Mouse (Mus musculus): Measurements from ENCODE around the gene Fahd1. TPM values are rescaled to one million over a fixed set of nuclear protein-coding genes. Genes with fewer than 3 reads are reported as not detected.

Gene Fahd1
- polyA plus RNA-seq, 1 experiment from 2014 or later, result 33.9 TPM

DNA sequence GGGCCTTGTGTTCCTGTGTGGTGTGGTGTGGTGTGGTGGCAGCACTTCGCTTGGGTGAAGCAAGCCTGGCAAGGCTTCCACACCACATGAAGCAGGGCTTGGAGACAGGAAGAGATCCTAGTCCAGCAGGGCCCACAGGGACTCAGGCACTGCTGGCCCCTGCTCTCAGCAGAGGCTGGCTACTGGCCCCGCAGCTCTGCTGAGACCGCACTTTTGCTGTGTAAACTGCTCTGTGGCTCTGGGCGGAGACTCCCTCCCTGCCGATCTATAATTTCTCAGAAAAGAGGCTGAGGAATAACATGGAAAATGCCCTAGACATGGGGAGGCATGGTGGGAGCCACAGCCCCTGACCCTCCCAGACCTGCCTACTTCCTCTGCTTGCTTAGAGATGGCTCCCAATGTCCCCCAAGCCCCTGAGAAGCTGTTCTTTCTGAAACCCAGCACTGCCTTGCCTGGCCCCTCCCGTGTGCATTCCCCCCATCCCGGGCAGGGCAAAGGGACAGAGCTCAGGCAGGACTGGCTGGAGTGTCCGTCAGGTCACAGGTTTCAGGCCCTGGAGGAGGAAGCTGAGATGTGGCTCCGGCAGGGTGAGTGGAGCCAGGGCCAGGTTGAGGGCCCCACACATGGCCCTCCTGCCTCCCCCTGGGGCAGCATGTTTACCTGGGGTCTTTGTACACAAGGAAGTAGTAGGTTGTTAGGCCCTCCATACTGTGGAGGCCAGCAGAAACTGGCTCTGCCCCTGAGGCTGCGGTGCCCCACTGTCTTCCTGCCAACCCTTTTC is 27.4 kb upstream of the Fahd1 start:
- no peak for DNase-seq (ENCODE audit: low spot score)
- H3K9ac ChIP-seq (ENCODE audit: low read length), result 0 out of 2 replicates have a peak overlapping the region, but pooled peaks have one; percentile 22
- H3K36me3 ChIP-seq (ENCODE audit: control insufficient read depth, insufficient read depth, low read length), result peaks cover 5% of the 10 kb centered on the region
- 0 out of 2 replicates have a peak, but pooled peaks cover 5% of the 10 kb centered on the region for H3K4me1 ChIP-seq (replicated peaks; ENCODE audit: control insufficient read depth, insufficient read depth, low read length)
- H3K27ac ChIP-seq (ENCODE audit: low read depth), result no peak overlapping the region
- H3K4me3 ChIP-seq (ENCODE audit: low read depth, low read length), result no peak overlapping the region
- H3K27me3 ChIP-seq (replicated peaks; ENCODE audit: control insufficient read depth, insufficient read depth, low read length), result no peaks in the 10 kb centered on the region
- no peak for ATAC-seq (replicated peaks; ENCODE audit: low FRiP score, low TSS enrichment, low read depth)
- 41% methylated on average over 10 of the region's 10 CpGs for WGBS
- H3K9me3 ChIP-seq (ENCODE audit: control insufficient read depth, low read length), result no peaks in the 10 kb centered on the region
- H3K4me2 ChIP-seq (ENCODE audit: low read length), result no peak overlapping the region

DNA sequence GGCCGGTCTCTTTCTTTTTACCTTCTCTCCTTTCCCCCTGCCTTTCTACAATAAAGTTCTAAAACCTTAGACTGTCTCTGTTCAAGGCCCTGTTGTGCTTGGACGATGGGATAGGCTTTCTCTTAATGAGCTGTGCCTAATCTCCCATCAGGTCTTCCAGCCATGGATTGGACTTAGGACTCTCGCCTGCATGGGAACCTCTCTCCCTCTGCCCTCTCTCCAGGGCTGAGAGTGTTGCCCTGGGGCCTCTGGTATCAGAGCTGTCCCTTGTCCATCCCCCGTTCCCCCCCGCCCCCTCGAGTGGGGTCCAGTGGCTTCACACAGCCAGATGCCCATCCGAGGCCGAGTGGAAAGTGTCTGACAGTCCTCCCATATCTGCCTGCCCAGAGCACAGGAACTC is 24.8 kb upstream of the Fahd1 start:
- H3K4me1 ChIP-seq (replicated peaks; ENCODE audit: control insufficient read depth, insufficient read depth, low read length), result 0 out of 2 replicates have a peak, but pooled peaks cover 5% of the 10 kb centered on the region
- H3K9me3 ChIP-seq (ENCODE audit: control insufficient read depth, low read length), result no peaks in the 10 kb centered on the region
- no peak overlapping the region for H3K27ac ChIP-seq (ENCODE audit: low read depth)

DNA sequence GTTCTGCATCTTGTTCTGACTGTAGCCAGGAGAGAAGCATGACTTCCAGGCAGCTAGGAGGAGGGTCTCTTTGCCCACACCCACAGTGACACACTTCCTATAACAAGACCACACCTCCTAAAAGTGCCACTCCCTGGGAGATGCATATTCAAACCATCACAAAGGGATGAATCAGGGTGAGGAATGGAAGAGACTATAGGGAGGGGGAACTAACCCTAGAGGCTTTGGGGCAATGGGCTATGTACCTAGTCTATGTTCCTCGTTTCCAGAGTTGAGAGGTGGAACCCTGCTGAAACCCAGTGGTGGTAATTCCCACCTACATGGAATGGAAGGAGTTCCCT is 24.2 kb upstream of the Fahd1 start:
- Histone ChIP-seq H3K4me2 (ENCODE audit: low read length) (no peak overlapping the region), H3K4me1 (replicated peaks; ENCODE audit: control insufficient read depth, insufficient read depth, low read length) (0 out of 2 replicates have a peak, but pooled peaks cover 5% of the 10 kb centered on the region)

More for the DNA sequence above, 24.8 kb upstream of the Fahd1 start:
- H3K27me3 ChIP-seq (replicated peaks; ENCODE audit: control insufficient read depth, insufficient read depth, low read length), result no peaks in the 10 kb centered on the region
- no peak overlapping the region for H3K9ac ChIP-seq (ENCODE audit: low read length)
- no peaks in the 10 kb centered on the region for H3K36me3 ChIP-seq (ENCODE audit: control insufficient read depth, insufficient read depth, low read length)
- no peak overlapping the region for H3K4me3 ChIP-seq (ENCODE audit: low read depth, low read length)
- DNase-seq (ENCODE audit: low spot score), result no peak
- no peak for ATAC-seq (replicated peaks; ENCODE audit: low FRiP score, low TSS enrichment, low read depth)
- 80% methylated on average over 8 of the region's 8 CpGs for WGBS
- no peak overlapping the region for H3K4me2 ChIP-seq (ENCODE audit: low read length)

DNA sequence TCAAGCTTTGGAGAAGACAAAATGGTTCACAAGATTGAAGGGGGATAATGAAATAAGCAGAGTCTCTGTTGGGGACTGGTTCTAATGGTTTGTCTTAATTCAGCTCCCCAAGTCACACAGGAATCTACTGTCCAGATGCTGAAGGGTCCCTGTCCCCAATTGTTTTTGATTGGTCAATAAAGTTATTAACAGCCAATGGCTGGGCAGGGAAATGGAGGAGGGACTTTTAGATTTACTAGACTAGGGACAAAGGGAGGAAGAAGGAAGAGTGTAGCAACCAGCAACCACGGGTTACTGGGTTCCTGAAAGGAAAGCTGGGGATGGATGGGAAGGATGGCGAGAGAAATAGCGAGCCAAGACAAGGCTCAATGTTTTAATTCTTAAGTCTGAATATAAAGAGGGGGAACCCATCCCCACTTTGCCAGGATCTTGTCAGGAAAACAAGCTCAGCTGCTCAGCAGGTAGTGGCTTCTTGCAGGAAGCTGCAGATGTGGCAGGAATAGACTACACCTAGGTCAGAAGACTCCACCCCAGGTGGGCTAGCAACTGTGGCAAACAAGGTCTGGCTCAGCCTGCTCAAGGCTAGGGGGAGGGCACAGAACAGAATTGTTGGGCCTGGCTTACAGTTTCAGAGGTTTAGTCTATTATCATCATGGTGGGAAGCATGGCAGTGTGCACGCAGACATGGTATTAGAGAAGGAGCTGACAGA is 23.7 kb upstream of the Fahd1 start:
- no peak overlapping the region for H3K4me3 ChIP-seq (ENCODE audit: low read depth, low read length)
- H3K4me1 ChIP-seq (replicated peaks; ENCODE audit: control insufficient read depth, insufficient read depth, low read length), result 0 out of 2 replicates have a peak, but pooled peaks cover 5% of the 10 kb centered on the region
- H3K27ac ChIP-seq (ENCODE audit: low read depth), result no peak overlapping the region
- H3K4me2 ChIP-seq (ENCODE audit: low read length), result no peak overlapping the region
- WGBS, result 46% methylated on average over 4 of the region's 4 CpGs
- H3K9ac ChIP-seq (ENCODE audit: low read length), result no peak overlapping the region
- DNase-seq (ENCODE audit: low spot score) (no peak), ATAC-seq (replicated peaks; ENCODE audit: low FRiP score, low TSS enrichment, low read depth) (no peak)
- no peaks in the 10 kb centered on the region for H3K27me3 ChIP-seq (replicated peaks; ENCODE audit: control insufficient read depth, insufficient read depth, low read length)
- no peaks in the 10 kb centered on the region for H3K9me3 ChIP-seq (ENCODE audit: control insufficient read depth, low read length)
- H3K36me3 ChIP-seq (ENCODE audit: control insufficient read depth, insufficient read depth, low read length), result no peaks in the 10 kb centered on the region

More for the DNA sequence above, 24.2 kb upstream of the Fahd1 start:
- Histone ChIP-seq H3K27ac (ENCODE audit: low read depth) (no peak overlapping the region), H3K9me3 (ENCODE audit: control insufficient read depth, low read length) (no peaks in the 10 kb centered on the region), H3K9ac (ENCODE audit: low read length) (no peak overlapping the region), H3K27me3 (replicated peaks; ENCODE audit: control insufficient read depth, insufficient read depth, low read length) (no peaks in the 10 kb centered on the region), H3K36me3 (ENCODE audit: control insufficient read depth, insufficient read depth, low read length) (no peaks in the 10 kb centered on the region), H3K4me3 (ENCODE audit: low read depth, low read length) (no peak overlapping the region)
- WGBS, result 62% methylated on average over 1 of the region's 1 CpGs
- ATAC-seq (replicated peaks; ENCODE audit: low FRiP score, low TSS enrichment, low read depth), result no peak
- DNase-seq (ENCODE audit: low spot score), result no peak

DNA sequence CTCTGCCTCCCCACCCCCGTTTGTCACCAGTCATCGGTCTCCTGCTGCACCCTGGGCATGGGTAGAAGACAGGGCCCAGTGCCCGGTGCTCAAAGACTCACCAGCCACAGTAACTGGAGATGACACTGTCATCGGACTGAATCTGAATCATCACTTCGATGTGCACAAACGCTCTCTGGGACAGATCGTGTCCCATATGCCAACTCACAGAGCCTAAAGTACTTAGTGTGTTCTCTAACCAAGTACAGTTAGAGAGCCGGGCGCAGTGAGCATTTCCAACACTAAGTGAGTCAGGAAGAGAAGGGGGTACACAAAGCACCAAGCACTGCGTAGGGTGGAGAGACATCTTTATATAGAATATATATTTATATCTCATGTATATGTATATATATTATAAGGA is 17.8 kb upstream of the Fahd1 start:
- Histone ChIP-seq H3K4me1 (replicated peaks; ENCODE audit: control insufficient read depth, insufficient read depth, low read length) (no peaks in the 10 kb centered on the region), H3K9me3 (ENCODE audit: control insufficient read depth, low read length) (no peaks in the 10 kb centered on the region), H3K27ac (ENCODE audit: low read depth) (no peak overlapping the region), H3K9ac (ENCODE audit: low read length) (no peak overlapping the region), H3K36me3 (ENCODE audit: control insufficient read depth, insufficient read depth, low read length) (peaks cover 8% of the 10 kb centered on the region; the same call in 1 of the 2 replicates), H3K4me3 (ENCODE audit: low read depth, low read length) (no peak overlapping the region), H3K4me2 (ENCODE audit: low read length) (no peak overlapping the region), H3K27me3 (replicated peaks; ENCODE audit: control insufficient read depth, insufficient read depth, low read length) (no peaks in the 10 kb centered on the region)
- no peak for ATAC-seq (replicated peaks; ENCODE audit: low FRiP score, low TSS enrichment, low read depth)
- WGBS, result 92% methylated on average over 10 of the region's 10 CpGs
- no peak for DNase-seq (ENCODE audit: low spot score)

DNA sequence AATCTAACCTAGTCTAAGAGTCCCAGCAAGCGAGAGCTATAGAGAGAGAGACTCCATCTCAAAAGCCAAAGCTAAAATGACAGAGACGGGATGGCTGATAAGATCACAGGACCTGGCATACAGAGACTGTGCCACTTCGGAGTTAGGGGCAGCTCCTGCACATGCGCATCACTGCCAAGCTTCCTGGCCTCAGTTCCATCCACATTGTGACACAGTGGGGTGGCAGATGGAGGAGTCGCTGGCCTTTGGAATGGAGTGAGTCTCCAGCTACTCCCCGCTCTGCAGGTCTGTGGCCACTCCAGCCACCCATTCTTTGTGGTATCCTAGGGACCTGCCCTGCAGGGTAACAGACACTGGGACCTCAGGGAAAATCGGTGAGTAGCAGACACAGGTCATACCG is 15.6 kb upstream of the Fahd1 start, which contains the start of gene Igfals:
Igfals (plus strand) TSS at position 222 of the 400 bp plus-strand sequence.
- Histone ChIP-seq H3K27me3 (replicated peaks; ENCODE audit: control insufficient read depth, insufficient read depth, low read length) (no peaks in the 10 kb centered on the region), H3K9me3 (ENCODE audit: control insufficient read depth, low read length) (no peaks in the 10 kb centered on the region), H3K4me3 (ENCODE audit: low read depth, low read length) (no peak within 1 kb of the TSS), H3K36me3 (ENCODE audit: control insufficient read depth, insufficient read depth, low read length) (peaks cover 28% of the 10 kb centered on the region), H3K9ac (ENCODE audit: low read length) (no peak within 1 kb of the TSS), H3K27ac (ENCODE audit: low read depth) (no peak within 1 kb of the TSS), H3K4me2 (ENCODE audit: low read length) (no peak within 1 kb of the TSS), H3K4me1 (replicated peaks; ENCODE audit: control insufficient read depth, insufficient read depth, low read length) (no peaks in the 10 kb centered on the region)
- 91% methylated on average over 8 of the region's 8 CpGs for WGBS
- ATAC-seq (replicated peaks; ENCODE audit: low FRiP score, low TSS enrichment, low read depth), result no peak
- no peak for DNase-seq (ENCODE audit: low spot score)

DNA sequence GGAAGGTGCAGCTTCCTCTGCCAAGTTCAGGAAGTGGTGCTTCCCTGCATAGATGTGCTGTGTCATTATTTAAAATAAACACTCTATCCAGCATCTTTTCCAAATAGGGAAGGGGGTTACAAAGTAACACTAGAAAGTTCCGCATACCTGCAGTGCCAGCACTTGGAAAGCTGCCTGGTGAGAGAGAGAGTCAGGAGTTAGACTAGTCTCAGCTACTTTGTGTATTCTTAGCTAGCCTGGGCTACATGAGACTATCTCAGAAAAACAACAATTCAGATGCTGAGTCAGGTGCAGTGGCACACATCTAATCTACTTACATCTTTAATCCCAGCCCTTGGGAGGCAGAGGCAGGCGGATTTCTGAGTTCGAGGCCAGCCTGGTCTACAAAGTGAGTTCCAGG is 11.6 kb upstream of the Fahd1 start:
- Histone ChIP-seq H3K27ac (ENCODE audit: low read depth) (no peak overlapping the region), H3K9ac (ENCODE audit: low read length) (no peak overlapping the region), H3K4me1 (replicated peaks; ENCODE audit: control insufficient read depth, insufficient read depth, low read length) (no peaks in the 10 kb centered on the region), H3K27me3 (replicated peaks; ENCODE audit: control insufficient read depth, insufficient read depth, low read length) (no peaks in the 10 kb centered on the region), H3K4me3 (ENCODE audit: low read depth, low read length) (no peak overlapping the region), H3K36me3 (ENCODE audit: control insufficient read depth, insufficient read depth, low read length) (peaks cover 35% of the 10 kb centered on the region), H3K4me2 (ENCODE audit: low read length) (no peak overlapping the region), H3K9me3 (ENCODE audit: control insufficient read depth, low read length) (no peaks in the 10 kb centered on the region)
- DNase-seq (ENCODE audit: low spot score) (no peak), ATAC-seq (replicated peaks; ENCODE audit: low FRiP score, low TSS enrichment, low read depth) (no peak)
- 97% methylated on average over 3 of the region's 3 CpGs for WGBS

DNA sequence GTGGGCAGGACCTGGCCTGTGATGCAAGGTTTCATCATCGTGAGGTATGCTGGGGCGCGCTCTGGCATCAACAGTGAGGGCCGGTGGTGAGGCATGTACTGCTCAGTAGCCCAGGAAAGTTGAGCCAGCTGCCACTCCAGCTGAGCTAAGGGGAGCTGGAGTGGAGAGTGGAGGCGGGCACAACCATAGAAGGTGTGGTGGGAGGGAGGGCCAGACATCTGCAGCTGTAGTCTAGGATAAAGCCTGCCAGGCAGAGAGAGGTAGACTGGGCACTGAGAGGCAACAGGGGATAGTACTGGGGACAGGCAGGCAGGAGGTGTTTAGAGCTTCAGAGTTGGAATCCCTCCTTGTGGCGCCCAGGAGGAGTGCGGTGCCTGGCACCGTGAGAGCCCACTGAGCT is 9.9 kb upstream of the Fahd1 start:
- WGBS, result 93% methylated on average over 8 of the region's 8 CpGs
- no peak for ATAC-seq (replicated peaks; ENCODE audit: low FRiP score, low TSS enrichment, low read depth)

More for the DNA sequence above, 9.9 kb upstream of the Fahd1 start:
- Histone ChIP-seq H3K36me3 (ENCODE audit: control insufficient read depth, insufficient read depth, low read length) (peaks cover 41% of the 10 kb centered on the region), H3K27me3 (replicated peaks; ENCODE audit: control insufficient read depth, insufficient read depth, low read length) (no peaks in the 10 kb centered on the region), H3K9me3 (ENCODE audit: control insufficient read depth, low read length) (no peaks in the 10 kb centered on the region), H3K4me3 (ENCODE audit: low read depth, low read length) (no peak overlapping the region), H3K4me1 (replicated peaks; ENCODE audit: control insufficient read depth, insufficient read depth, low read length) (no peaks in the 10 kb centered on the region), H3K9ac (ENCODE audit: low read length) (no peak overlapping the region), H3K4me2 (ENCODE audit: low read length) (no peak overlapping the region), H3K27ac (ENCODE audit: low read depth) (no peak overlapping the region)
- DNase-seq (ENCODE audit: low spot score), result no peak
